Mouse (Mus musculus) gastrocnemius, postnatal 14 days (tissue): ENCODE measurements around the gene Ubac2. TPM values are rescaled to one million over a fixed set of nuclear protein-coding genes. Genes with fewer than 3 reads are reported as not detected.

Experiments used
- DNase-seq: peaks from one replicate; pipeline ENCODE4 v3.0.0; 2021; ENCODE audit warnings: mixed read lengths
- intact Hi-C: fragments of 180-260 bp; cut with DNase I; formaldehyde crosslinking; loops from one replicate; pipeline ENCODE4 v1.15.1; 2025; ENCODE audit warnings: low total_unique reads
- total RNA-seq, 2 experiments: library from RNA; stranded (reverse); gene quantifications; 2 replicates each; pipeline ENCODE4 v1.2.3; 2021

Ubac2 gene
- total RNA-seq, 2 experiments from 2014 or later = 18.2 to 20.8 TPM

- intact Hi-C loops = no loop called here
- no peak for DNase-seq
Observed at GRCm38 (mm10) chr14:121938256-121939191, 60.1 kb downstream of the Ubac2 start.

GRCm38 (mm10) chr14:121939582-121939981 is 61.2 kb downstream of the Ubac2 start:
- no peak for DNase-seq
- intact Hi-C loops = no loop called here

- intact Hi-C loops = no loop called here
- no peak for DNase-seq
Observed at GRCm38 (mm10) chr14:121946131-121946530, 67.7 kb downstream of the Ubac2 start.

GRCm38 (mm10) chr14:121946728-121947127 is 68.3 kb downstream of the Ubac2 start:
- DNase-seq = no peak
- intact Hi-C loops = no loop called here

- DNase-seq = no peak
- intact Hi-C loops = no loop called here
Observed at GRCm38 (mm10) chr14:121947201-121947760, 68.9 kb downstream of the Ubac2 start.

- intact Hi-C loops = no loop called here
- no peak for DNase-seq
Observed at GRCm38 (mm10) chr14:121947966-121948365, 69.5 kb downstream of the Ubac2 start.

GRCm38 (mm10) chr14:121949436-121949835 is 71.0 kb downstream of the Ubac2 start:
- DNase-seq = no peak
- intact Hi-C loops = no loop called here

- intact Hi-C loops = no loop called here
- no peak for DNase-seq
Observed at GRCm38 (mm10) chr14:121949897-121950296, 71.5 kb downstream of the Ubac2 start.

GRCm38 (mm10) chr14:121951399-121952045 is 73.1 kb downstream of the Ubac2 start:
- intact Hi-C loops = no loop called here
- DNase-seq = no peak

- no peak for DNase-seq
- intact Hi-C loops = no loop called here
Observed at GRCm38 (mm10) chr14:121952046-121952400, 73.6 kb downstream of the Ubac2 start.

- intact Hi-C loops = no loop called here
- DNase-seq = no peak
Observed at GRCm38 (mm10) chr14:121954129-121954528, 75.7 kb downstream of the Ubac2 start.

GRCm38 (mm10) chr14:121954608-121955007 is 76.2 kb downstream of the Ubac2 start:
- no peak for DNase-seq
- intact Hi-C loops = no loop called here

GRCm38 (mm10) chr14:121955176-121955795 is 76.9 kb downstream of the Ubac2 start:
- DNase-seq = no peak
- intact Hi-C loops = no loop called here

- no peak for DNase-seq
- intact Hi-C loops = no loop called here
Observed at GRCm38 (mm10) chr14:121956291-121956690, 77.9 kb downstream of the Ubac2 start.

- intact Hi-C loops = no loop called here
- no peak for DNase-seq
Observed at GRCm38 (mm10) chr14:121957176-121957871, 78.9 kb downstream of the Ubac2 start.

- no peak for DNase-seq
- intact Hi-C loops = no loop called here
Observed at GRCm38 (mm10) chr14:121958041-121958750, 79.8 kb downstream of the Ubac2 start.

- intact Hi-C loops = no loop called here
- no peak for DNase-seq
Observed at GRCm38 (mm10) chr14:121958751-121959537, 80.5 kb downstream of the Ubac2 start.

- intact Hi-C loops = no loop called here
- DNase-seq = no peak
Observed at GRCm38 (mm10) chr14:121959538-121959980, 81.1 kb downstream of the Ubac2 start.
